Mouse (Mus musculus): ENCODE results near the gene Unc13d. TPM values are rescaled to one million over a fixed set of nuclear protein-coding genes. Genes with fewer than 3 reads are reported as not detected.
A peak's percentile ranks its signal among the peaks of the same experiment; 100 is the strongest.
"Not testable (repeated sequence)": the region's sequence is repeated elsewhere in the genome, so short reads cannot be mapped to it uniquely, and the experiment has no call there.

Gene Unc13d
- polyA plus RNA-seq, 1 experiment from 2014 or later, result 0.69 TPM

DNA sequence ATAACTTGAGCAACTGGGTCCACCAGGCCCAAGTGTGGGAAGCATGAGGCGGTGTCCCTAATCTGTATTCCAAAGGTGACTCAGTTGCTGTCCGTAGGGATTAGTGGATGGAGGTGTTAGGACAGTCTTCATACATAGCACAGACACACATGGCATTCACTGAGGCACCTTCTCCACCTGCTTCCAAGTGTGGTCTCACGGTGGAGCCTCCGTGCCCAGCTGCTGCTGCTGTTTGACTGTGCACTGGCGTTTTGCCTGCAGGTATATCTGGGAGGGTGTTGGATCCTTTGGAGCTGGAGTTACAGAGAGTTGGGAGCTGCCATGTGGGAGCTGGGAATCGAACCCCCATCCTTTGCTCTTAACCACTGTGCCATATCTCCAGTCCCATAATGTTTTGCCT is 43.2 kb downstream of the Unc13d start:
- Histone ChIP-seq H3K9me3 (no peaks in the 10 kb centered on the region), H3K4me2 (no peak overlapping the region), H3K9ac (no peak overlapping the region), H3K4me3 (replicated peaks) (no peak overlapping the region), H3K27me3 (no peaks in the 10 kb centered on the region), H3K27ac (no peak overlapping the region), H3K36me3 (replicated peaks) (peaks cover 27% of the 10 kb centered on the region), H3K4me1 (peaks cover 28% of the 10 kb centered on the region)
- WGBS, result 95% methylated on average over 6 of the region's 6 CpGs
- ATAC-seq (ENCODE audit: low FRiP score), result no peak

DNA sequence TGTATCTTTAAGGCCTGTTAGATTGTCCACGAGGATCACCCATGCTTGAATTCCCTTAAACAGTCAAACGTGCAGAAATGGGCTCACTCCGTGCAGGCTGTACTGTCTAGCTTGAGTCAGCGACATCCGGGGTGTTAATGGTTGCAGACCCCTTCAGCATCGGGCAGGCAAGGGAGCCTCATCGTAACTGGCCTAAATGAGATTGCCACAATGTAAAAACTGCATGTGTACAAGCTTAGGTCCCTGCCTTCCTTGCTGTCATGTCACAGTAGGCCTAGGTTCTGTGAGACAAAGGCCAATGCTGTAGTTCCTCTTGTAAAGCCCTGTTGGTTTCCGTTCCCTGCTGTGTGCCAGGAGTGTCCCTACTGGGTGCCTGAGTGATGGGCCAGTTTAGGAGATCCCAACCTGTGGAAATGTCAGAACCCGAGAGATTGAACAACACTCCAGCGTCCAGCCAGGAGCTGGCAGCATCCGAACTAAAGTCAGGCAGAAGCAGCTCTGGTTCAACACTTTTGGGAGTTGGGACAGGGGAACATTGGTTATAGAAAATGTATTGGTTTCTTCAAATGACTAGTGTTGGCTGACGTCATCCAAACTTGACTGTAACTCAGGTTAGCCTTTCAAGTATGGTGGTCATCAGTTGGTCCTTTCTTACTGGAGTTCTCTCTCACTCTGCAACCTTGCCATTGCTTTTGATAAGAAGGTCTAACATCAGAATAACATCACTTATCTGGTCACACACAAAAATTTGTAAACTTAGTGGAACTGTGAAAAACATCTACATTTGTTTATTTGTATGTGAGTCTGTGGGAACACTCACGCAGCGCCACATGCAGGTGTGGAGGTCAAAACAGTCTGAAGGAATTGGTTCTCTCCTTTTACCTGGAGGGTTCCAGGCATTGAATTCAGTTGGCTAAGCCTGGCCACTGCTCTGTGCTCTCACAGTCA is 46.6 kb downstream of the Unc13d start:
- 29% methylated on average over 14 of the region's 14 CpGs for WGBS
- ATAC-seq (ENCODE audit: low FRiP score), result peak; percentile 20

DNA sequence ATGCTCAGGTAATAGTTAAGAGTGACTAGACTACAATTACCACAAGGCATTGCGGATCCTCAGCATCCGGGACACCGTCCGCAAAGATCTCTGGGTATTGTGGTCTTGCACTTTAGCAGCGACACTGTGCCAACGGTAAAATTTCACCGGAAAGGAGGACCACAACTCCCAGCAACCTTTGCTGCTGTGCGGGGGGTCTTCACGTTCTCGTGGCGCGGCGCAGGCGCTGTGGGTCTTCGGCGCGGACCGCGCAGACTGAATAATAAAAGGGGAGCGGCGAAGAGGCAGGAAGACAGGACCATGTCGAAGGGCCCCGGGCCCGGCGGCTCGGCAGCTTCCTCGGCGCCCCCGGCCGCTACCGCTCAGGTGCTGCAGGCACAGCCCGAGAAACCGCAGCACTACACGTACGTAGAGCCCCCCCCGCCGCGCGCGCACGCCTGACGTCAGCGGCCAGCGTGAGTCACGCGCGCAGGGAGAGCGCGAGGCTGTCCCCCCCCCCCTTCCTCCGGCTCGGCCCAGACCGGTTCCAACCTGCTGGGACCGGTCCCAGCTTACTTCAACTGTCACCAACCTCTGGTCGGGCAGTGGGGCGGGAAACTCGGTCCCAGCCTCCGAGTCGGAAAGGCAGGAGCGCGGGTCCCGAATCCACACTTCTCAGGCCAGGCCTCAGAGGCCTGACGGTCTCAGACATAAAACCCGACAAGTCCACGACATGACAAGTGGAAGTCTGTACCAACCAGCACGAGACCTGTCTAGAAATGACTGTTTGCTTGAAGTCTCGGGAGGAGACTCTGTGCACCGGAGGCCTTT is 47.5 kb downstream of the Unc13d start, which contains the start of gene Unk:
Unk (plus strand) TSS at position 235 of the 810 bp plus-strand sequence.
- Histone ChIP-seq H3K4me1 (peaks cover 26% of the 10 kb centered on the region), H3K9me3 (no peaks in the 10 kb centered on the region), H3K4me3 (replicated peaks) (peak within 1 kb of the TSS; percentile 76), H3K4me2 (peak within 1 kb of the TSS; percentile 95), H3K27ac (peak within 1 kb of the TSS; percentile 99), H3K27me3 (no peaks in the 10 kb centered on the region), H3K9ac (peak within 1 kb of the TSS; percentile 94), H3K36me3 (replicated peaks) (peaks cover 8% of the 10 kb centered on the region)
- WGBS, result under 1% methylated on average over 66 of the region's 67 CpGs
- ATAC-seq (ENCODE audit: low FRiP score), result peak; percentile 94

More for the DNA sequence above, 46.6 kb downstream of the Unc13d start:
- Histone ChIP-seq H3K36me3 (replicated peaks) (peaks cover 9% of the 10 kb centered on the region), H3K4me2 (peak overlapping the region; percentile 95), H3K4me1 (peaks cover 26% of the 10 kb centered on the region), H3K9me3 (no peaks in the 10 kb centered on the region), H3K4me3 (replicated peaks) (peak overlapping the region; percentile 76), H3K27me3 (no peaks in the 10 kb centered on the region), H3K27ac (peak overlapping the region; percentile 99), H3K9ac (peak overlapping the region; percentile 94)

DNA sequence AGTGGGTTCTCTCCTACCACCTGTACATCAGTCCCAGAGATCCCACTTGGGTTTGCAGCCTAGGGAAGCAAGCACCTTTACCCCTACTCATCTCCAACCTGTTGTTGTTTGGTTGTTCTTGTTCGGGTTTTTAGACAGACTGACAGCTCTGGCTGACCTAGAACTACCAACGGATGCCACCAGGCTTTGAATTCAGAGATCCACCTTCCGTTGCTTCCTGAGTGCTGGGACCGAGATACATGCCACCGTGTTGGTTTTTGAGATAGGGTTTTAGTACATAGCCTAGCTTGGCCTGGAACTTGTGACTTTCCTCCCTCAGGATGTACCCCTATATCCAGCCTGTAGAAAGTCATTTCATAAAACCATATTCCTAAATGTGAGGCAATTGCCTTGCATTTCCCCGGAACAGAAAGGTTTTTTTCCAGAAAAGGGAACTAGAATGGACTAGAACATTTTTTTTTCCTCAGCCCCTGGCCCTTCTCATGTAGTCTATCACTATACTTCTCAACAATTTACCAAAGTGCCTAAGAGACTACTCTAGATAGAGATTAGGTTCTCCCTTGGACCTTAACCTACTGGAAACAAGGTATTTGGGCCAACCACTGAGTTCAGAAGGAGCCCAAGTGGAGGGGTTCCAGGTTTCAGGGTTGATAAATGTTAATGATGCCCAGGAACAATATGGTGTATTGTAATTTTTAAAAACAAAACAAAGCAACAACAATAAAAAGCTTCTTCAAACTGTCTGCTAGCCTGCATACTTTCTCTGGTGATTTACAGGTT is 48.5 kb downstream of the Unc13d start:
- 82% methylated on average over 6 of the region's 6 CpGs for WGBS
- no peaks in the 10 kb centered on the region for H3K9me3 ChIP-seq
- H3K4me3 ChIP-seq (replicated peaks), result peak overlapping the region; percentile 76
- H3K4me2 ChIP-seq, result peak overlapping the region; percentile 55
- H3K27me3 ChIP-seq, result no peaks in the 10 kb centered on the region
- H3K27ac ChIP-seq, result no peak overlapping the region
- H3K4me1 ChIP-seq, result peaks cover 26% of the 10 kb centered on the region
- H3K9ac ChIP-seq, result no peak overlapping the region
- no peak for ATAC-seq (ENCODE audit: low FRiP score)
- H3K36me3 ChIP-seq (replicated peaks), result peaks cover 3% of the 10 kb centered on the region; the same call in 1 of the 2 replicates

DNA sequence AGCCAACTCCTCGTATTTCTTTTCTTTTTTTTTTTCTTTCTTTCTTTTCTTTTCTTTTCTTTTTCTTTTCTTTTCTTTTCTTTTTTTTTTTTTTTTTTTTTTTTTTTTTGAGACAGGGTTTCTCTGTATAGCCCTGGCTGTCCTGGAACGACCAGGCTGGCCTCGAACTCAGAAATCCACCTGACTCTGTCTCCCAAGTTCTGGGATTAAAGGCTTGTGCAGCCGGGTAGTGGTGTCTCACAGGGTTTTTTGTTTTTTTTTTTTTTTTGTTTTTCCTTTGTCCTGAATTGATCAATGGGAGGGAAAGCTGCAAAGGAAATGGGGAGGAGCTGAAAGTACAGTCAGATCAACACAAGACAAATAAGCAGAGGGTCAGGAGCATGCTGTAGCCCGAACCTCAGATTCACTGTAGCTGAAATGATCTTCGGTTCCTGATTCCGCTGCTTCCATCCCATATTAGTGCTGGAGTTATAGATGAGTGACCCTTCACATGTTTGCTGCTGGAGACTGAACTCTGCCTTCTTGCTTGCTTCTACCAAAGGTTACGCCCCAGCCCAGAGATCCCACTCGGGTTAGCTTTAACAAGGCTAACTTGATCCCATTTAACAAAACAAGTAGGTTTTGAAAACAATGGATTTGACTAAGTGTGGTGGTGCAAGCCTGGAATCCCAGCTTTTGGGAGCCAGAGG is 49.4 kb downstream of the Unc13d start:
- Histone ChIP-seq H3K9ac (no peak overlapping the region), H3K27ac (no peak overlapping the region), H3K36me3 (replicated peaks) (peaks cover under 1% of the 10 kb centered on the region; the same call in 1 of the 2 replicates), H3K27me3 (no peaks in the 10 kb centered on the region), H3K9me3 (no peaks in the 10 kb centered on the region), H3K4me2 (no peak overlapping the region), H3K4me1 (peaks cover 25% of the 10 kb centered on the region), H3K4me3 (replicated peaks) (no peak overlapping the region)
- WGBS, result 79% methylated on average over 9 of the region's 9 CpGs
- no peak for ATAC-seq (ENCODE audit: low FRiP score)

DNA sequence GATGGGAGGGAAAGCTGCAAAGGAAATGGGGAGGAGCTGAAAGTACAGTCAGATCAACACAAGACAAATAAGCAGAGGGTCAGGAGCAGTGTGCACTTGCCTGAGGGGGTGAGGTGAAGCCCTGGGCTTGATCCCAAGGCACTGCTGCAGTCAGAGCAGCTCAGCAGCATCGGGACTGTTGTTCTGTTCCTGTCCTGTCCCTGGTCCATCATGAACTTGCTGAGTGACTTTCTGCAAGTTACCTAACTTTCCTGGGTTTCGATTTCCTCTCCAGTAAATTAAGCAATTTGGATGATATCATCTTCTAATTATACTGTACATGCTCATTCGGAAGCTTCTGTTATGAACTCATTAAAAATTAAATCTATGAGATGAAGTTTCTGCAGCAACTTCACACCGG is 50.0 kb downstream of the Unc13d start, which contains the start of gene H3f3b:
H3f3b (minus strand) TSS at position 207 of the 400 bp plus-strand sequence.
- no peaks in the 10 kb centered on the region for H3K27me3 ChIP-seq
- H3K4me3 ChIP-seq (replicated peaks), result no peak within 1 kb of the TSS
- ATAC-seq (ENCODE audit: low FRiP score), result no peak
- H3K4me2 ChIP-seq, result no peak within 1 kb of the TSS
- no peak within 1 kb of the TSS for H3K27ac ChIP-seq
- H3K9ac ChIP-seq, result no peak within 1 kb of the TSS
- H3K36me3 ChIP-seq (replicated peaks), result no peaks in the 10 kb centered on the region
- peaks cover 19% of the 10 kb centered on the region for H3K4me1 ChIP-seq
- WGBS, result 81% methylated on average over 4 of the region's 4 CpGs
- H3K9me3 ChIP-seq, result no peaks in the 10 kb centered on the region

DNA sequence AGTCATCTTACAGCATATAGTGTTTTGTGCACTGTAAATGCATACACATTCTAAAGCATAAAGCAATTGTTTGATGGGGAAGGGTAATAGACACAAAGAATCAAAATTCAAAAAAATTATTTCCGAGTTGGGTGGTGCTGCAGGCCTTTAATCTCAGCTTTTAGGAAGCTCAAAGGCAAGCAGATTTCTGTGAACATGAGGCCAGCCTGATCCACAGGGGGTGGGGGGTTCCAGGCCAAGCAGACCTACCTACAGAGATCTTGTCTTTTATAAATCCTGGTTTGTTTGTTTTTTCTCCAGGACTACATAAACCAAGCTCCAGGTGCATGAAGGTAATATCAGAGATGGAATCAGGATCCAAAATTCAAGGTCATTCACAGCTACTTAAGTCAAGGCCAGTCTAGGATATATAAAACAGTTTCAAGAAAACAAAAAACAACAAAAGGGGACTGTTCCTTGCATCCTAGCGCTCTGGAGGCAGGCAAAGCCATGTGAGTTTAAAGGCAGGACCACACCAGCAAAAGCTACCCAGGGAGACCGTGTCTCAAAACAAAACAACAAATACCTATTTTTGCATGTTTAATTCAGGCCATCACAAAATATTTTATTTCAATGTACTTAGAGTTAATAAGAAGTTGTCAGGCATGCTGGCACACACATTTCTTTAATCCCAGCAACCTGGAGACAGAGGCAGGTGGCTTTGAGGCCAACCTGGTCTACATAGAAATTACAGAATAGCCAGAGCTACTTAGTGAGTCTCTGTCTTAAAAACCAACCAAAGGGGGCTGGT is 52.5 kb downstream of the Unc13d start:
- WGBS, result 91% methylated on average over 3 of the region's 3 CpGs

DNA sequence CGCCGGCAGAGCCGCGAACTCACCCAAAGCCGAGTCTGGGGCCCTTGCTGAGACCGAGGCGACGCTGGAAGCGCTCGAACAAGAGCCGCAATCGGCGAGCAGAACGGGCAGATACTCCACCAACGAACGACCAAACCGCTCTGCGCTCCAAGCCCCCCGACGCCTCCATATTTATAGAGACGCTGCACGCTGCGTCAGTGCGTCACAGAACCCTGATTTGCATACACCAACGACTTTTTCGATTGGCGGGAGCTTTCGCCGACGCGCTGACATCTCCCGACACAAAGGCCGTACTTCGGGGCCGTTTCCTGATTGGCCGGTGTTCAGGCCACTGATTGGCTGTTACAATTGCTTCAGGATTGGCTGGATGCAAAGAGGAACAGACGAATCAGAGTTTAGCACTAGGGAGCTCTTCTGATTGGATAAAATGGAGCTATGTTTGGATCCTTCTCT is 53.4 kb downstream of the Unc13d start:
- peak; percentile 95 for ATAC-seq (ENCODE audit: low FRiP score)
- H3K36me3 ChIP-seq (replicated peaks), result peaks cover 18% of the 10 kb centered on the region; the same call in 1 of the 2 replicates
- H3K4me2 ChIP-seq, result peak overlapping the region; percentile 58

More for the DNA sequence above, 52.5 kb downstream of the Unc13d start:
- H3K9ac ChIP-seq, result no peak overlapping the region
- no peaks in the 10 kb centered on the region for H3K9me3 ChIP-seq
- H3K4me3 ChIP-seq (replicated peaks), result no peak overlapping the region
- H3K4me1 ChIP-seq, result peaks cover 13% of the 10 kb centered on the region
- H3K27me3 ChIP-seq, result no peaks in the 10 kb centered on the region
- no peak overlapping the region; the same call in 1 of the 2 replicates for H3K27ac ChIP-seq
- no peak overlapping the region for H3K4me2 ChIP-seq
- no peak for ATAC-seq (ENCODE audit: low FRiP score)
- peaks cover 17% of the 10 kb centered on the region; the same call in 1 of the 2 replicates for H3K36me3 ChIP-seq (replicated peaks)

DNA sequence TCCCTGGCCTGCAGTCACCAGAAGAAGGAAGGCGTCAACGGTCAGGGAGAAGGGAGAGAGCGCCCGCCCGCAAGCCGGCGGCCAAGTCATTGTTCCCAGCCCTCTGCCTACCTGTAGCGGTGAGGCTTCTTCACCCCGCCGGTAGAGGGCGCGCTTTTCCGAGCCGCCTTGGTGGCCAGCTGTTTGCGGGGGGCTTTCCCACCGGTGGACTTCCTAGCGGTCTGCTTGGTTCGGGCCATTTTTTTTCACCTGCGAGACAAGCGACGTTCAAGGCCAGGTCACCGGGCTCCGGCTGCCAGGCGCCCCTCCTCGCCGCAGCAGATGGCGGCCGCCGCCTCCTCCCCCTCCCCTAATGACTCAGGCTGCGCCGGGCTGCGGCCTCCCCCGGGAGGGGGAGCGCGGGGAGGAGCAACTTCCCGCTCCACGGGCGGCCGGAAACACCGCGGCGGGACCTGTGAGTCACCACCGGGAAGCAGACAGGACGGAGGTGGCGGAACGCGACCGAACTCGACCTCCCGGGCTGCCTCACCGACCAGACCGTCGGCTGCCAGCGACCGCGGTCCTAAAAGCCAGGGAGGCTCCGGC is 53.9 kb downstream of the Unc13d start:
- peak overlapping the region; percentile 98 for H3K4me3 ChIP-seq (replicated peaks)
- peaks cover 18% of the 10 kb centered on the region; the same call in 1 of the 2 replicates for H3K36me3 ChIP-seq (replicated peaks)
- peaks cover 13% of the 10 kb centered on the region for H3K4me1 ChIP-seq
- H3K4me2 ChIP-seq, result peak overlapping the region; percentile 58
- WGBS, result under 1% methylated on average over 47 of the region's 57 CpGs
- peak overlapping the region; percentile 99 for H3K27ac ChIP-seq
- no peaks in the 10 kb centered on the region for H3K27me3 ChIP-seq
- peak overlapping the region; percentile 97 for H3K9ac ChIP-seq
- H3K9me3 ChIP-seq, result no peaks in the 10 kb centered on the region
- ATAC-seq (ENCODE audit: low FRiP score), result peak; percentile 62

More for the DNA sequence above, 53.4 kb downstream of the Unc13d start:
- WGBS, result under 1% methylated on average over 37 of the region's 37 CpGs
- H3K4me1 ChIP-seq, result peaks cover 13% of the 10 kb centered on the region
- no peaks in the 10 kb centered on the region for H3K9me3 ChIP-seq
- H3K4me3 ChIP-seq (replicated peaks), result peak overlapping the region; percentile 98
- H3K27me3 ChIP-seq, result no peaks in the 10 kb centered on the region
- H3K27ac ChIP-seq, result peak overlapping the region; percentile 99
- peak overlapping the region; percentile 97 for H3K9ac ChIP-seq

DNA sequence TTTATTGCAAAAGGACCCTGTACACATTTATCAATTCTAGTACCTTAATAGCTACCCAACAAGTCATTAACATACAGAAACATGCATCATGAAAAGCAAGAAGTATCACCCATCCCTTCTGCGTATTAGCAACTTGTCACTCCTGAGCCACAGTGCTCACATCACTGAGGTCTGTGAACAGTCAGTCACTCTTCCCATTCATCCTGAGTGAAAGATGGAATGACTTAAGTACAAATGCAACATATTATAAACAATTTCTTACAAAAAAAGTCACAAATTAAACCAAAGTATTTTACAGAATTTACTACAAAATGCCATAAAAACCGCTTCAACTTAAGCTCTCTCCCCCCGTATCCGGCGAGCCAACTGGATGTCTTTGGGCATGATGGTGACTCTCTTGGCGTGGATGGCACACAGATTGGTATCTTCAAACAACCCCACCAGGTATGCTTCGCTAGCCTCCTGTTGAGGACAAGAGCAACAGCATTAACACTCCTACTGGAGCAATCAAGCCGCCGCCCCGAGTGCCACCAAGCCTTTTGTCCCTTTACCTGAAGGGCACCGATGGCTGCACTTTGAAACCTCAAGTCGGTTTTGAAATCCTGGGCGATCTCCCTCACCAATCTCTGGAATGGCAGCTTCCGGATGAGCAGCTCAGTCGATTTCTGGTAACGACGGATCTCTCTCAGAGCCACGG is 54.5 kb downstream of the Unc13d start:
- Histone ChIP-seq H3K36me3 (replicated peaks) (peaks cover 18% of the 10 kb centered on the region; the same call in 1 of the 2 replicates), H3K27ac (peak overlapping the region; percentile 99), H3K9ac (peak overlapping the region; percentile 97), H3K4me1 (peaks cover 13% of the 10 kb centered on the region), H3K4me2 (peak overlapping the region; percentile 58), H3K4me3 (replicated peaks) (peak overlapping the region; percentile 98)
- WGBS, result 6% methylated on average over 18 of the region's 18 CpGs
- ATAC-seq (ENCODE audit: low FRiP score); H3K27me3 ChIP-seq; H3K9me3 ChIP-seq: not testable (repeated sequence)

All from forebrain, embryonic 12.5 days (tissue).